Mouse (Mus musculus) midbrain, embryonic 15.5 days (tissue): ENCODE results near the gene Slc26a8. TPM values are rescaled to one million over a fixed set of nuclear protein-coding genes. Genes with fewer than 3 reads are reported as not detected.

Experiments used
- ATAC-seq: fragments of 200-750 bp; cut with Nextera tagmentation; replicated peaks from 2 replicates; pipeline ENCODE4 v1.8.0; 2017; ENCODE audit warnings: moderate TSS enrichment
- H3K27ac ChIP-seq: fragments of 300-500 bp; sonication (generic); 2 replicates; pipeline ENCODE4 v1.5.1; 2015; ENCODE audit warnings: mild to moderate bottlenecking, inconsistent platforms
- H3K27me3 ChIP-seq: fragments of 300-500 bp; sonication (generic); replicated peaks from 2 replicates; pipeline ENCODE4 v1.6.1; 2015; ENCODE audit warnings: inconsistent platforms
- H3K36me3 ChIP-seq: fragments of 300-500 bp; sonication (generic); replicated peaks from 2 replicates; pipeline ENCODE4 v1.6.1; 2015; ENCODE audit warnings: inconsistent platforms
- H3K4me1 ChIP-seq: fragments of 300-500 bp; sonication (generic); 2 replicates; pipeline ENCODE4 v1.6.1; 2015; ENCODE audit warnings: inconsistent platforms
- H3K4me2 ChIP-seq: fragments of 300-500 bp; sonication (generic); 2 replicates; pipeline ENCODE4 v1.6.1; 2015; ENCODE audit warnings: inconsistent platforms, mild to moderate bottlenecking, moderate library complexity
- H3K4me3 ChIP-seq: fragments of 300-500 bp; sonication (generic); 2 replicates; pipeline ENCODE4 v1.5.1; 2015; ENCODE audit warnings: mild to moderate bottlenecking, inconsistent platforms
- H3K9ac ChIP-seq: fragments of 300-500 bp; sonication (generic); 2 replicates; pipeline ENCODE4 v1.6.1; 2015; ENCODE audit warnings: mild to moderate bottlenecking, inconsistent platforms
- H3K9me3 ChIP-seq: fragments of 300-500 bp; sonication (generic); 2 replicates; pipeline ENCODE4 v1.6.1; 2016; ENCODE audit warnings: inconsistent platforms
- WGBS: fragments of 180-500 bp; shearing (Covaris S2); methylation state at CpG from one replicate; pipeline ENCODE4 v1.1.7; 2015; ENCODE audit warnings: mixed read lengths; 5-methylcytosine and 5-hydroxymethylcytosine counted together
- polyA plus RNA-seq: library from polyadenylated mRNA; unstranded; fragments of >200 nt; fragmentation: Nextera tagmentation; extraction: Ambion mirVana; gene quantifications from 2 replicates; pipeline ENCODE4 v1.2.1, GENCODE M21; 2015

Slc26a8 gene
- polyA plus RNA-seq, 1 experiment from 2014 or later, result 1.5 TPM

DNA sequence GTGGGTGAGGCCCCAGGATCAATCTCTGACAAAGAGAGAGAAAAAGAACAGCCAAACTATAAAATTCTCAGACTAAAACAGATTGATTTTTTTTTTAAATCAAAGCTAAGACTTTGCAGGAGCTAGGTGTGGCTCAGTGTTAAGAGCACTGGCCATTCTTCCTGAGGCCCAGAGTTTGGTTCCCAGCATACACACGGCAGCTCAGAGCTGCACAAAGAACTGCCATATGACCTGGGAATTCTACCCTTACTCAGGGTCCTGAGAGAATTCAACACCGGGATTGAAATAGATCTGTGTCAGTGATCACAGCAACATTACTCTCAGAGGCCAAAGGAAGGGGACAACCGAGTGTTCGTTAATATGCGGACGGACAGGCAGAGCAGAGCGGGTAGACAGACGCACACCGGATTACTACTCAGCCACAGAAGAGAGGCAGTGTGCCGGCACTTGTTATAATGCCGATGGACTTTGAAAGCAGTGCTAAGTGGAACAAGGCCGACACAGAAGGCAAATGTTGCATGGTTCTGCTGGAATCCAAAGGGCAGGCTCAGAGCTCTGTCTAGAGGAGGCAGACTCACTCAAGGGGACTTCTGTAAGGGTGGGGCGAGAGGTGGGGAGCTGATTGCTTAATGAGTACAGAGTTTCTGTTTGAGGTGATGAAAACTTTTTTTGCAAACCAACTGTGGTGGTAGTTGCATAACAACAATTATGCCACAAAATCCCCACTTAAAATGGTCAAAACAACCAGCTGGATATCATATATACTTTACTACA is 7.5 kb downstream of the Slc26a8 start:
- Histone ChIP-seq H3K4me3 (no peak overlapping the region), H3K36me3 (no peaks in the 10 kb centered on the region), H3K9me3 (no peaks in the 10 kb centered on the region), H3K27me3 (no peaks in the 10 kb centered on the region), H3K4me1 (no peaks in the 10 kb centered on the region), H3K4me2 (no peak overlapping the region), H3K27ac (no peak overlapping the region), H3K9ac (no peak overlapping the region)
- WGBS, result 59% methylated on average over 13 of the region's 13 CpGs
- no peak for ATAC-seq

DNA sequence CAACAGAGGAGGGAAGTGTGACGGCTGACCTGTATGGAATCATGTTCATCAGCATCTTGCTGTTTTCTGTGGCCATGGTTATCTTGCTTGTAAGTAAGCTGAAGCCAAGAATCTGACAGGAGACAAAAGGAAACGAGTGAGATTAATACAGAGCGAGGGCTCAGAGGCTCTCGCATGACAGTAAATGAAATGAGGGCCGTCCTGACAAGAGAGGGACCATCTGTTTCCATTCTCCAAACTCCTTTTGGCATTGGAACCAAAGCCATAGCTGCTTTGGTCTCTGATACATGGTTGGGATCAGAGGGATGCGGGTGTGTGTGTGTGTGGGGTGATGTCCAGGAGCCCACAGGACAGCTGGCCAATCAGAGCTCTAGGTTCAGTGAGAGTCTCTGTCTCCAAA is 30.5 kb downstream of the Slc26a8 start:
- no peaks in the 10 kb centered on the region for H3K9me3 ChIP-seq
- no peaks in the 10 kb centered on the region for H3K36me3 ChIP-seq
- peaks cover 11% of the 10 kb centered on the region for H3K4me1 ChIP-seq
- H3K4me3 ChIP-seq, result no peak overlapping the region
- WGBS, result 55% methylated on average over 6 of the region's 6 CpGs
- H3K27ac ChIP-seq, result no peak overlapping the region
- H3K4me2 ChIP-seq, result no peak overlapping the region
- no peak overlapping the region for H3K9ac ChIP-seq
- ATAC-seq, result no peak
- H3K27me3 ChIP-seq, result no peaks in the 10 kb centered on the region

DNA sequence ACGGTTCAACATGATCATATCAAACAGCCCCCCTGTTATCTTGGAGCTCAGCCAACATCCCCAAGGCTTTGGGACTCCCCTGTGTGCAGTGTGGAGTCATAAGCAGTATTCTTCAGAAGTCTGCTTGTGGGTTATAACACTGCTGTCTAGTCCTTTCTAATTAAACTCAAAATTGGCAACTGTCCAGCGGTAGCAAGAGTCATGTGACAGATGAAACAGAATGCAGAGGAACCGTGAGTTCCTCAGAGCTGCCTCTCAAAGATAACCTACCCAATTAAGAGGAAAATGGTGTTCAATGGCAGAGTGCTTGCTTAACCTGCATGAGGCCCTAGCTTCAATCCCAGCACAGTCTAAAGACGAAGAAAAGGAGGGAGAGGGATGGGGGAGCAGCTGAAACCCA is 32.1 kb downstream of the Slc26a8 start:
- H3K27ac ChIP-seq, result peak overlapping the region; percentile 69

GRCm38 (mm10) chr17:28650268-28650667 is 39.8 kb downstream of the Slc26a8 start:
- Histone ChIP-seq H3K27me3 (no peaks in the 10 kb centered on the region), H3K9me3 (no peaks in the 10 kb centered on the region), H3K4me2 (no peak overlapping the region), H3K36me3 (no peaks in the 10 kb centered on the region), H3K4me3 (no peak overlapping the region), H3K4me1 (no peaks in the 10 kb centered on the region), H3K27ac (no peak overlapping the region), H3K9ac (no peak overlapping the region)
- WGBS, result 69% methylated on average over 3 of the region's 3 CpGs
- ATAC-seq, result no peak

More for the DNA sequence above, 32.1 kb downstream of the Slc26a8 start:
- Histone ChIP-seq H3K4me3 (no peak overlapping the region), H3K36me3 (no peaks in the 10 kb centered on the region), H3K9ac (no peak overlapping the region), H3K4me2 (no peak overlapping the region), H3K4me1 (peaks cover 11% of the 10 kb centered on the region), H3K9me3 (no peaks in the 10 kb centered on the region), H3K27me3 (no peaks in the 10 kb centered on the region)
- peak; percentile 92 for ATAC-seq
- 11% methylated on average over 4 of the region's 4 CpGs for WGBS

- Histone ChIP-seq H3K36me3 (no peaks in the 10 kb centered on the region), H3K9ac (no peak overlapping the region), H3K27ac (no peak overlapping the region), H3K9me3 (no peaks in the 10 kb centered on the region), H3K4me2 (no peak overlapping the region), H3K4me1 (no peaks in the 10 kb centered on the region), H3K4me3 (no peak overlapping the region), H3K27me3 (no peaks in the 10 kb centered on the region)
- no peak for ATAC-seq
- 51% methylated on average over 6 of the region's 6 CpGs for WGBS
Measured at GRCm38 (mm10) chr17:28648607-28649370, 41.2 kb downstream of the Slc26a8 start.

GRCm38 (mm10) chr17:28646221-28646620 is 43.8 kb downstream of the Slc26a8 start:
- no peak overlapping the region for H3K4me3 ChIP-seq
- no peak overlapping the region for H3K27ac ChIP-seq
- H3K9ac ChIP-seq, result no peak overlapping the region
- WGBS, result 73% methylated on average over 3 of the region's 3 CpGs
- ATAC-seq, result no peak
- no peaks in the 10 kb centered on the region for H3K36me3 ChIP-seq
- H3K9me3 ChIP-seq, result no peaks in the 10 kb centered on the region
- H3K4me2 ChIP-seq, result no peak overlapping the region
- H3K27me3 ChIP-seq, result no peaks in the 10 kb centered on the region
- H3K4me1 ChIP-seq, result no peaks in the 10 kb centered on the region

DNA sequence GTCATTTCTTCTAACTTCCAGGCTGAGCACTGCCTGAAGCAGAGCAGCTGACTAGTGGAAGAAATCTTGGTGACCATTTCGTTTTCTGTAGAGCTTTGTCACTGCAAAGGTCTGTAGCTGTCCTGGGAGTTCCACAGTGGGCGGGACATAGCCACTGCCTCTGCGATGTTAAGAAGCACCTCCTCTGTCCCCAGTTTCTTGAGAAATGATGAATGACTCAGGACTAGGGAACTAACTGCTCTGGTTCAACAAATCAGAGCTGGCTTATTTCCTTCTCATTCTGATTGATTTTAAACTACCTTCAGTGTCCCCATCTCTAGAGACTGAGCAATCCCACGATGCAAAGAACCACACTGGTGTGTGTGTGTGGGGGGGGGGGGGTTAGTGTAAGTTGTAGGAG is 45.9 kb downstream of the Slc26a8 start:
- H3K9ac ChIP-seq, result no peak overlapping the region
- no peak overlapping the region for H3K4me3 ChIP-seq
- no peak overlapping the region for H3K27ac ChIP-seq
- no peaks in the 10 kb centered on the region for H3K36me3 ChIP-seq
- H3K9me3 ChIP-seq, result no peaks in the 10 kb centered on the region
- no peaks in the 10 kb centered on the region for H3K27me3 ChIP-seq
- ATAC-seq, result no peak
- H3K4me1 ChIP-seq, result no peaks in the 10 kb centered on the region
- H3K4me2 ChIP-seq, result no peak overlapping the region
- 62% methylated on average over 4 of the region's 4 CpGs for WGBS

DNA sequence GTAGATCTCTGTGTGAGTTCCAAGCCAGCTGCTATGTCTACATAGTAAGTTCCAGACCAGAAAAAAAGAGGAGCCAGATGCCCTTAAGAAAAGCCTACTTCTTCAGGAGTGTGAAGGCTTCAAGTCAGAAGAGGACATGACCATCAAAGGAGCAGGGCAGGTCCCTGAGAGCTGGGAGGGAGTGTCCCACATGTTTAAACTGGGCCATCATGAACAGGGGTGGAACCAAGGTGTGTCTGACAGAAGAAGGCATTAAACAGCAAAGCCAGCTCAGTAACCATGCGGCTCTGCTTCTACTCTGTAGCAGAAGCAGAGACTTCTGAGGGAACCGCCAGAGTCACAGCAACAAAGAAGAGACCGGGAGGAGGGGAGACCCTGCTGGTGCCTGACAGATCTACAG is 46.3 kb downstream of the Slc26a8 start:
- no peaks in the 10 kb centered on the region for H3K36me3 ChIP-seq
- H3K4me3 ChIP-seq, result no peak overlapping the region
- WGBS, result 31% methylated on average over 3 of the region's 3 CpGs
- H3K9me3 ChIP-seq, result no peaks in the 10 kb centered on the region
- no peak overlapping the region for H3K4me2 ChIP-seq
- no peaks in the 10 kb centered on the region for H3K4me1 ChIP-seq
- H3K27ac ChIP-seq, result no peak overlapping the region
- ATAC-seq, result no peak
- no peak overlapping the region for H3K9ac ChIP-seq
- no peaks in the 10 kb centered on the region for H3K27me3 ChIP-seq

- Histone ChIP-seq H3K4me3 (no peak overlapping the region), H3K36me3 (no peaks in the 10 kb centered on the region), H3K4me1 (no peaks in the 10 kb centered on the region), H3K9me3 (no peaks in the 10 kb centered on the region), H3K9ac (no peak overlapping the region), H3K27me3 (no peaks in the 10 kb centered on the region), H3K4me2 (no peak overlapping the region), H3K27ac (no peak overlapping the region)
- WGBS, result 85% methylated on average over 3 of the region's 3 CpGs
- no peak for ATAC-seq
Measured at GRCm38 (mm10) chr17:28640113-28640512, 49.9 kb downstream of the Slc26a8 start.

DNA sequence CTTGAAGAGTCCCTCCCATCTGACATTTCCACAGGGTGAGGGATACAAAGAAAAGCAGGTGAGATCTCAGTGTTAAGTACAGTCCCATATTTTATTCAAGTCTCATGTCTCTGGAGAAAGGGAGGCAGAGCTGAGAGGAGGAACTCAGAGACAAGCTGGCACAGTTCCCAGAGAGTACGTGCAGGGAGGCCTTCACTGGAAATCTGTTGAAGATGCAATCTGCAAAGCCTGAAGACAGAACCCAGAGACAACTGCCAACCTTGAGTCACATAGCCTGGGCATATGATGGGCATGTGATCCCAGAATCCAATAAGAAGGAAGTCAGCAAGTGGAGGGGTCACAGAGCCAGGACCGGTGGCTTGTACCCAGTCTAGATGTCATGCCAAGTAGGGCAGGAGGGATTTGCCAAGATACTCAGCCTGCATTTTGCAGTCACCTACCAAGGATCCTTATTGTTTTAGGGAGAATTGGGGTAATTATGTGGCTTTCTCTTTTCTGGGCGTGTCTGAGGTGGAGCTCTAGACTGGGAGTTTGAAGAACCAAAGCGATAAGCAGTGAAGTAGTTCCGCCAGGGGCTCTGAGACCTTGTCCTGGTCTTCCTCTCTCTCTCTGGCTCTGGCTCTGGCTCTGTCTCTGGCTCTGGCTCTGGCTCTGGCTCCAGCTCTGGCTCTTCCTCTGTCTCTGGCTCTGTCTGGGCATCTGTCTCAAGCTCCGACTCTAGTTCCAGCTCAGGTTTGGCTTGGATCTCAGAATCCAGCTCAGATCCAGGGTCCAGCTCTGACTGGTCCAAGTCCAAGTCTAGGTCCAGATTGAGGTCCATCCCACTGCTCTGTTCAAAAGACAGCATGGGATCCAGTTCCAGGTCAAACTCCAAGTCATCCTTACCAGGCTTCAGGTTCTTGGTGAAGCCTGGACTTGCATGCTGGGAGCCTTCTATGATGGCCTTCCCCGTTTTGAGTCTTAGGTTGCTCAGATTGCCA is 52.0 kb downstream of the Slc26a8 start:
- Histone ChIP-seq H3K4me1 (no peaks in the 10 kb centered on the region), H3K36me3 (no peaks in the 10 kb centered on the region), H3K9me3 (no peaks in the 10 kb centered on the region), H3K9ac (no peak overlapping the region), H3K27me3 (no peaks in the 10 kb centered on the region), H3K4me2 (no peak overlapping the region), H3K4me3 (no peak overlapping the region), H3K27ac (no peak overlapping the region)
- WGBS, result 86% methylated on average over 7 of the region's 7 CpGs
- no peak for ATAC-seq

- H3K9ac ChIP-seq, result no peak overlapping the region
- H3K4me2 ChIP-seq, result no peak overlapping the region
- H3K27ac ChIP-seq, result no peak overlapping the region
- 88% methylated on average over 5 of the region's 5 CpGs for WGBS
- H3K9me3 ChIP-seq, result no peaks in the 10 kb centered on the region
- H3K4me1 ChIP-seq, result no peaks in the 10 kb centered on the region
- H3K4me3 ChIP-seq, result no peak overlapping the region
- no peaks in the 10 kb centered on the region for H3K27me3 ChIP-seq
- H3K36me3 ChIP-seq, result no peaks in the 10 kb centered on the region
- ATAC-seq, result no peak
Measured at GRCm38 (mm10) chr17:28635842-28636241, 54.2 kb downstream of the Slc26a8 start.

GRCm38 (mm10) chr17:28629125-28629524 is 60.9 kb downstream of the Slc26a8 start:
- WGBS, result 34% methylated on average over 3 of the region's 3 CpGs
- ATAC-seq, result no peak

More at GRCm38 (mm10) chr17:28629125-28629524, 60.9 kb downstream of the Slc26a8 start:
- H3K4me2 ChIP-seq, result no peak overlapping the region
- H3K36me3 ChIP-seq, result no peaks in the 10 kb centered on the region
- H3K27ac ChIP-seq, result no peak overlapping the region
- H3K9me3 ChIP-seq, result no peaks in the 10 kb centered on the region
- H3K4me1 ChIP-seq, result no peaks in the 10 kb centered on the region
- no peak overlapping the region for H3K4me3 ChIP-seq
- H3K27me3 ChIP-seq, result no peaks in the 10 kb centered on the region
- H3K9ac ChIP-seq, result no peak overlapping the region
